Mouse (Mus musculus) retina, embryonic 14.5 days (tissue): ENCODE results near the gene Gm28042.

Experiments used
- DNase-seq: peaks from one replicate; pipeline ENCODE4 v3.0.0-alpha.2; 2015; ENCODE audit warnings: low spot score

Gene Gm28042

GRCm38 (mm10) chr2:120060190-120060589 is 32.9 kb downstream of the Gm28042 start:
- peak; percentile 35 for DNase-seq

GRCm38 (mm10) chr2:120060651-120061050 is 33.4 kb downstream of the Gm28042 start:
- no peak for DNase-seq

- no peak for DNase-seq
Measured at GRCm38 (mm10) chr2:120062248-120062647, 35.0 kb downstream of the Gm28042 start.

- DNase-seq, result no peak
Measured at GRCm38 (mm10) chr2:120064639-120065038, 37.3 kb downstream of the Gm28042 start.

GRCm38 (mm10) chr2:120065243-120065642 is 38.0 kb downstream of the Gm28042 start:
- no peak for DNase-seq

- no peak for DNase-seq
Measured at GRCm38 (mm10) chr2:120066224-120066623, 38.9 kb downstream of the Gm28042 start.

GRCm38 (mm10) chr2:120068555-120069465 is 41.5 kb downstream of the Gm28042 start:
- peak; percentile 71 for DNase-seq

DNA sequence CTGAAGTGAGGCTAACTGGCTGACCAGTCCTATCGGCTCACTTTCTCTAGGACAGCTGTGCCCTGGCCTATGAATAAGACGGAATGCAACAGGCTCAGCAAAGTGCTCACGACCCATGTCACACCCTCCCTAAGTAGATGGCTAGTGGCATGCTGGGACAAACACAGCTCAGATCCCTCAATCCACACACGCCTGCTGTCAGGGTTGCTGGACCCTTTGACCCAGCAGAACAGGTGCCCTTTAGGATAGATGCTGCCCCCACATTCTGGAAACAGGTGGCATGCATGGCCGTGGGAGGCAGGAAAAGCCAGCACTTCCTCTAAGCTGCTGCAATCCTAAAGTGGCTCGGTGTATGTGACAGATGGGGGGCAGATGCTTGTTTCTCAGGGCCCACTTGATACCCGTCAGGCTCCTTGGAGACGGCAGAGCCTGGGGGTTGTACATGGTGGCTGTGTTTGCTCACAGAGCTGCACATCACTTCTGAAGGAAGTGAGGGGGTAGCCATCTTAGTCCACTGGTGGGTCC is 42.2 kb downstream of the Gm28042 start:
- DNase-seq, result no peak

DNA sequence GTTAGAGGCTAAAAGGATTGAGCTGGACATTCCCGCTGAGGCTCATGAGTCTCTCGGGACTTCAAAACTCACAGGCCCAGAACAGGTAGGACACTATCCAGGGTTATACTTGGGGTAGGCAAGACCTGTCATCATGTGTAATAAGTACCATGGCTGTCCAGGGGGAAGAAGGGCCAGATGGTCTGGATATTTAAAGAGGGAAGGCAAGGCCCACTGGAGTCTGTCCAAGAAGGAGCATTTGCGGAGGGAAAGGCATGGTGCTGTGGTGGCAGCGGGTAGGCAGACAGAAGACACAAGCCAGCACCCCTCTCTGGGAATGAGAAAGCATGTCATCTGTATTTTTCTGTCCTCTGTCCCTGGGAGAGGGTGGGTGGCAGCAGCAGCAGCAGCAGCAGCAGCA is 46.8 kb downstream of the Gm28042 start:
- DNase-seq, result no peak

GRCm38 (mm10) chr2:120076076-120076705 is 48.9 kb downstream of the Gm28042 start:
- DNase-seq, result peak; percentile 60

GRCm38 (mm10) chr2:120082416-120082815 is 55.1 kb downstream of the Gm28042 start:
- no peak for DNase-seq

DNA sequence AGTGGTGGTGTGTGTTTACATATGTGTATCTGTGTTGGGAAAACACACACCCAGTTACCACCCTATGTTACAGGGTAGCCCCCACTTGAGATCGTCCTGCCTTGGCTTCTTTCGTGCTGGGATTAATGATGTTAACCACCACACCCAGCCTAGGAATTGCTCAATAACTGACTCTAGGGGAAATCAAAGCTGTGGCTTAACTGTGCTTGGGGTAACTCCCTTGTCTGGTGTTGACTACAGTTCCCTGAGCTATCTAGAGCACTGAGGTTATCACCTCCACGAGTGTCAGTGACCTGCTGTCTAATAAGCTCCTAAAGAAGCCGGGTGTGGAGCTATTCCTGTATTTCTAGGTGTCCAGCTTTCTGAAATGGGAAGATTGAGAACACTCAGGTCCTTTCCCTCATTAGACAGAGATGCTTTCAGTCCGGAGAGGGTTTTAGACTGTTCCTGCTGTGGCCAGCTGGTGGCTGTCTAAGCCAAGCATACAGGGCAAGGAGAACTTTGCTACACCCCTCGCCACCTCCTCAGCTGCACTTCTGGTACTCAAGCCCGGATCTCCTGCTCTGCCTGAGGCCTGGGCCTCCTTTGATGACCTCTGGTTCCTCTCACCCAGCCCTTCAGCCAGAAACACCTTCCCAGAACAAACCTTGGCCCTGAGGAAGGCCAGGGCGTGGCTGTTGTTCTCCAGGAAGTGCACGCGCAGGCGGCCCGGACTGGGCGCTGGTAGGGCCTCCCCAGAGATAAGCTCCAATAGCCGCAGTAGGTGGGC is 57.5 kb downstream of the Gm28042 start:
- DNase-seq, result peak; percentile 27

DNA sequence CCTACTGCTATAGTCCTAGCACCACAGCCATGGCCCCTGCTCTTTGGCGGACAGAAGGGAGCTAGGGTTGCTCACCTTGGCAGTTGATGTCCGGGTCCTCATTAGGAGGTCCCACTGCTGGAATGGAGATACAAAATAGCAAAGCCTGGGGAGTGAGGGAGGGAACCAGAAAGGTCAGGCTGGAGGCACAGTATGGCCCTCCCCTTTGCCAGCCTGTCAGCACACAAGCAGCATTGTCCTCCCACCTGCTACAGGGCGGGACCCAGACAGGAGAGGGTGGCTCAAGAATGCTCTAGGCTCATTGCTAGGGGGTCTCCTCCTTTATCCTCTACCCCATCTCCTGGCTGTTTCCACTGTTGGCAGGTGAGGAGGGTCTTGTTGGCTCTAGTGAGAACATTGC is 58.7 kb downstream of the Gm28042 start:
- DNase-seq, result no peak

DNA sequence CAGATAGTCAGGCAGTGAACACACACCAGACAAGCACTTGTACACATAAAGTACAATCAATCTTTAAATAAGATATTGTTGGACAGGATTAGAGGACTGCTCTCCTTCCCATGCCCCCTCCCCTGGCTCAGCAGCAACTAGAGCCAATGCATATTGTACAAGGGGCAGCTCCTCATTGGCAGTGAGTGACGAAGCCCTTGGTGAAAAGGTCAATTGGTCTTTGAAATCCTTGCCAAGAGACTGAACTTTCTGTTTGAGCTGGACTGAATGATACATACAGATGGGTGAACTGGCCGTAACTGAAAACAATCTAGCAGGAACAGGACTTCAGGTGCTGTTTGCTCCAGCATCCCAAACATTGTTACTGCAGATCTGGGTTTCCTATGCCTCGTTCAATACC is 60.1 kb downstream of the Gm28042 start:
- DNase-seq, result no peak

- no peak for DNase-seq
Measured at GRCm38 (mm10) chr2:120087897-120088296, 60.6 kb downstream of the Gm28042 start.

DNA sequence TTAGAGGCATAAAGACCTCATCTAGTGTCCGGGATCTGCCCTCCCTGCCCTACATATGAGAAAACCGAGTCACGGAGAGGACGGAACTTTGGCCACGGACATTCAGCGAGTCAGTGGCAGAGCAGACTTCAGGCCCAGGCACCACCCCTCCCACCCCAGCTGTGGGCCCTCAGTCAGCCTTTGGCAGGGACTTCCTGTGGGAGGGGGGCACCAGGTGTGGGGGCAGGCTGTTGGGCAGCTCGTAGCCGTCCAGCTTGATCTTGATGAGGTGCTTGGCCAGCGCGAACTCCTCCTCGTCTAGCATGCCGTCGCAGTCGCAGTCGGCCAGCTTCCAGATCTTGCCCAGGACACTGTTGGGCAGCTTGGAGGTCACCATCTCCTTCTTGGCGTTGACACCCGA is 63.7 kb downstream of the Gm28042 start:
- DNase-seq, result no peak
